ENCODE assay signal across 20 mouse cellular contexts in the genomic region with DNA sequence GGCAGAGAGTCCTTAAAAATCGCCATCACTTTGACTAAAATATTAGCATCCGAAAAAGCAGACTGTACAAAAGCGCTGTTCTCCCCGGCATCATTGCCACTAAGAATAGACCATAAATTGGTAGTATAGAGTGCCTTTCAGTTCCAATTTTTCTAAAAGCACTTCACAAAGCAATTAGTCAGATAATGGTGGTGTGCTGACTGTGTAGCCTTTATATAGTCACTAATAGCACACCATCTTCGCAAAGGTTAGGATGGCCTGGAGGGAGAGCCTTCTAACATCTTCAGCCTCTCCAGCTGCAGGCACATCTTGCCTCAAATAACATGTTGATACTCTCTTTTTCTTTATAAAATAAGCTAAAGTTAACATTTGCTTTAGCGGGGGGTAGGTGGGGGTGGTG.
DNase-seq lines count a peak whose midpoint lies in the region; ATAC-seq and TF ChIP-seq lines count a peak whose summit lies in the region.
"Had no signal": no experiment of that assay in that cellular context is flagged by ENCODE, and none has a peak within 500 bp of the region (broad histone marks: within the 10 kb centered on the region; RNA-seq: fewer than 3 reads in every experiment).

No protein-coding gene starts in this region.

- no peak for TF ChIP-seq CTCF in layer of hippocampus, adult 2 months (conservative IDR thresholded peaks at IDR 0.05)
- no peak for TF ChIP-seq CTCF in forebrain, postnatal 0 days (IDR thresholded peaks at IDR 0.05; ENCODE audit: low read depth)

- no peak for DNase-seq in layer of hippocampus, adult 2 months (ENCODE audit: low spot score in 2 of 2)
- DNase-seq in layer of hippocampus, adult 9-10 months (ENCODE audit: low spot score): no peak
- DNase-seq in brain, adult 2 months (ENCODE audit: low read depth, low spot score): peak; percentile 73
- peak; percentile 19 for DNase-seq in forebrain, postnatal 0 days
- DNase-seq in gastrocnemius, postnatal 4 days (ENCODE audit: low spot score in 2 of 2): no peak
- DNase-seq: adrenal gland, adult 8-10 months; cerebellum, adult 9-11 months; cerebellum, postnatal 36 days; gastrocnemius, postnatal 10 days; heart, adult 2 months; heart, postnatal 14 days; kidney, adult 2 months had no signal

- ATAC-seq in forebrain, embryonic 13.5 days: peak; percentile 63
- no peak; the same call in 1 of the 2 replicates for ATAC-seq in forebrain, postnatal 0 days
- no peak for ATAC-seq in hindbrain, embryonic 16.5 days
- ATAC-seq: intestine, embryonic 16.5 days had no signal

- H3K4me1 ChIP-seq in forebrain, embryonic 13.5 days: peaks cover 3% of the 10 kb centered on the region
- H3K4me1 ChIP-seq in forebrain, postnatal 0 days (ENCODE audit: insufficient read depth): no peaks in the 10 kb centered on the region
- no peaks in the 10 kb centered on the region for H3K4me1 ChIP-seq in hindbrain, embryonic 16.5 days (ENCODE audit: control insufficient read depth, insufficient read depth, low read depth, low read length)
- H3K4me1 ChIP-seq: embryonic facial prominence, embryonic 10.5 days had no signal

- WGBS in forebrain, embryonic 13.5 days: 61% methylated on average over 6 of the region's 6 CpGs
- WGBS in forebrain, postnatal 0 days: 40% methylated on average over 6 of the region's 6 CpGs
- 80% methylated on average over 6 of the region's 6 CpGs for WGBS in hindbrain, embryonic 16.5 days

- no peaks in the 10 kb centered on the region for H3K9me3 ChIP-seq in forebrain, embryonic 13.5 days (replicated peaks)
- H3K9me3 ChIP-seq in forebrain, postnatal 0 days (ENCODE audit: low read length): no peaks in the 10 kb centered on the region
- H3K9me3 ChIP-seq in hindbrain, embryonic 16.5 days (ENCODE audit: control insufficient read depth, low read length): no peaks in the 10 kb centered on the region
- H3K9me3 ChIP-seq: embryonic facial prominence, embryonic 10.5 days; heart, embryonic 15.5 days; hindbrain, embryonic 13.5 days had no signal

- no peak overlapping the region for H3K4me3 ChIP-seq in layer of hippocampus, adult 2 months
- H3K4me3 ChIP-seq in forebrain, embryonic 13.5 days: no peak overlapping the region
- H3K4me3 ChIP-seq in forebrain, postnatal 0 days (ENCODE audit: low read depth, low read length): no peak overlapping the region
- H3K4me3 ChIP-seq in hindbrain, embryonic 16.5 days (ENCODE audit: low read length): no peak overlapping the region
- H3K4me3 ChIP-seq: embryonic facial prominence, embryonic 10.5 days; heart, adult 2 months; heart, embryonic 15.5 days; hindbrain, embryonic 13.5 days had no signal

- H3K9ac ChIP-seq in forebrain, embryonic 13.5 days: no peak overlapping the region
- H3K9ac ChIP-seq in forebrain, postnatal 0 days: no peak overlapping the region
- no peak overlapping the region for H3K9ac ChIP-seq in hindbrain, embryonic 16.5 days (ENCODE audit: low read depth, low read length)
- H3K9ac ChIP-seq: heart, embryonic 15.5 days; hindbrain, embryonic 13.5 days had no signal

- H3K27me3 ChIP-seq in forebrain, embryonic 13.5 days: no peaks in the 10 kb centered on the region
- H3K27me3 ChIP-seq in forebrain, postnatal 0 days (ENCODE audit: insufficient read depth, low read length): no peaks in the 10 kb centered on the region
- no peaks in the 10 kb centered on the region for H3K27me3 ChIP-seq in hindbrain, embryonic 16.5 days (replicated peaks; ENCODE audit: control insufficient read depth, insufficient read depth, low read length)
- H3K27me3 ChIP-seq: CH12.LX; heart, embryonic 15.5 days; hindbrain, embryonic 13.5 days had no signal

- no peaks in the 10 kb centered on the region for H3K36me3 ChIP-seq in forebrain, embryonic 13.5 days (ENCODE audit: poor library complexity, severe bottlenecking)
- no peaks in the 10 kb centered on the region for H3K36me3 ChIP-seq in forebrain, postnatal 0 days (ENCODE audit: insufficient read depth)
- H3K36me3 ChIP-seq in hindbrain, embryonic 16.5 days (ENCODE audit: control insufficient read depth, insufficient read depth, low read length): no peaks in the 10 kb centered on the region
- H3K36me3 ChIP-seq: embryonic facial prominence, embryonic 10.5 days; heart, embryonic 15.5 days; hindbrain, embryonic 13.5 days had no signal

- H3K4me2 ChIP-seq in forebrain, embryonic 13.5 days: no peak overlapping the region
- H3K4me2 ChIP-seq in forebrain, postnatal 0 days (ENCODE audit: low read depth): no peak overlapping the region
- H3K4me2 ChIP-seq in hindbrain, embryonic 16.5 days (ENCODE audit: low read length): no peak overlapping the region
- H3K4me2 ChIP-seq: heart, embryonic 11.5 days; heart, embryonic 15.5 days; hindbrain, embryonic 13.5 days had no signal

- peak overlapping the region; percentile 71 for H3K27ac ChIP-seq in layer of hippocampus, adult 2 months
- no peak overlapping the region for H3K27ac ChIP-seq in forebrain, embryonic 13.5 days
- no peak overlapping the region; the same call in 1 of the 2 replicates for H3K27ac ChIP-seq in forebrain, postnatal 0 days (ENCODE audit: low read depth, low read length)
- no peak overlapping the region for H3K27ac ChIP-seq in hindbrain, embryonic 16.5 days (ENCODE audit: low read depth, low read length)
- H3K27ac ChIP-seq: embryonic facial prominence, embryonic 10.5 days; heart, adult 2 months; heart, embryonic 15.5 days had no signal

Comparison
In these comparisons a context has a peak if more than half of its experiments do, and no peak if none do; other contexts are left out.
1. DNase-seq: peak in brain, adult 2 months (single experiment) and forebrain, postnatal 0 days (single experiment); none in layer of hippocampus, adult 2 months (0 of 2), layer of hippocampus, adult 9-10 months (single experiment) and gastrocnemius, postnatal 4 days (0 of 2).